Mouse (Mus musculus) liver, embryonic 14.5 days (tissue): ENCODE data around the gene Map2k1. TPM values are rescaled to one million over a fixed set of nuclear protein-coding genes. Genes with fewer than 3 reads are reported as not detected.
"Not testable (repeated sequence)": the region's sequence is repeated elsewhere in the genome, so short reads cannot be mapped to it uniquely, and the experiment has no call there.

Experiments used
- ATAC-seq: fragments of 200-750 bp; cut with Nextera tagmentation; 2 replicates; pipeline ENCODE4 v1.8.0; 2017; ENCODE audit warnings: moderate number of reproducible peaks, mild to moderate bottlenecking, moderate library complexity; ENCODE audit not compliant: insufficient read depth
- DNase-seq, 3 experiments: peaks; one replicate each; pipeline ENCODE4 v3.0.0-alpha.2; 2012 to 2013; ENCODE audit warnings: low read depth in 3 of 3, low spot score in 3 of 3
- H3K27ac ChIP-seq: fragments of 300-500 bp; sonication (generic); 2 replicates; pipeline ENCODE4 v1.5.1; 2014; ENCODE audit warnings: moderate library complexity, mild to moderate bottlenecking, control low read depth, inconsistent platforms
- H3K27me3 ChIP-seq: fragments of 300-500 bp; sonication (generic); 2 replicates; pipeline ENCODE4 v1.6.1; 2014; ENCODE audit warnings: mild to moderate bottlenecking, low read length, moderate library complexity; ENCODE audit not compliant: control insufficient read depth, insufficient read depth
- H3K36me3 ChIP-seq: fragments of 300-500 bp; sonication (generic); replicated peaks from 2 replicates; pipeline ENCODE4 v1.6.1; 2014; ENCODE audit warnings: low read depth; ENCODE audit not compliant: control insufficient read depth, insufficient read depth
- H3K4me1 ChIP-seq, 2 experiments: fragments of 200-500 bp in 1 of 2; fragments of 300-500 bp in 1 of 2; sonication (generic) in 1 of 2; replicated peaks; 2 replicates each; pipeline ENCODE4 v1.6.1; 2012 to 2014; ENCODE audit warnings: antibody characterized with exemption in 1 of 2, inconsistent platforms in 1 of 2, low read length in 1 of 2; ENCODE audit not compliant: control insufficient read depth in 2 of 2, insufficient read depth in 2 of 2
- H3K4me2 ChIP-seq: fragments of 300-500 bp; sonication (generic); 2 replicates; pipeline ENCODE4 v1.6.1; 2014; ENCODE audit warnings: low read depth, mild to moderate bottlenecking, control low read depth, moderate library complexity
- H3K4me3 ChIP-seq, 2 experiments: fragments of 200-500 bp in 1 of 2; fragments of 300-500 bp in 1 of 2; sonication (generic) in 1 of 2; 2 replicates each; pipeline ENCODE4 v1.5.1; 2012 to 2014; ENCODE audit warnings: low read depth in 2 of 2, low read length in 2 of 2, mild to moderate bottlenecking in 2 of 2, control low read depth in 1 of 2, inconsistent platforms in 1 of 2, moderate library complexity in 1 of 2; ENCODE audit not compliant: insufficient read depth in 1 of 2
- H3K9ac ChIP-seq: fragments of 300-500 bp; sonication (generic); replicated peaks from 2 replicates; pipeline ENCODE4 v1.6.1; 2014; ENCODE audit warnings: mild to moderate bottlenecking, control low read depth, moderate library complexity
- H3K9me3 ChIP-seq: fragments of 300-500 bp; sonication (generic); 2 replicates; pipeline ENCODE4 v1.6.1; 2016; ENCODE audit warnings: low read length, mixed read lengths; ENCODE audit not compliant: control insufficient read depth
- CTCF ChIP-seq: IDR thresholded peaks from 2 replicates; pipeline ENCODE4 v1.5.1; 2016; ENCODE audit warnings: antibody characterized with exemption, low read depth, control low read depth
- EP300 ChIP-seq: IDR thresholded peaks from 2 replicates; pipeline ENCODE4 v1.6.1; 2016; ENCODE audit warnings: antibody characterized with exemption, low read depth
- WGBS: fragments of 180-500 bp; shearing (Covaris S2); extraction: QIAGEN DNeasy Blood & Tissue Kit; methylation state at CpG from one replicate; pipeline ENCODE4 v1.1.7; 2014; ENCODE audit not compliant: insufficient replicate concordance; 5-methylcytosine and 5-hydroxymethylcytosine counted together
- microRNA-seq: library from miRNA; unstranded; fragments of <30 nt; microRNA quantifications from one replicate; pipeline ENCODE4, GENCODE M21; 2016
- polyA plus RNA-seq, 2 experiments: library from polyadenylated mRNA; depleted of rRNA in 1 of 2; stranded (reverse) in 1 of 2; unstranded in 1 of 2; fragments of >200 nt; fragmentation: Nextera tagmentation in 1 of 2; extraction: Ambion mirVana in 1 of 2; gene quantifications; 2 replicates each; pipeline versions ENCODE4 v1.2.1 to v1.2.3; 2012 to 2014

The Map2k1 gene
- polyA plus RNA-seq, 2 experiments: 13.5 to 25.7 TPM

DNA sequence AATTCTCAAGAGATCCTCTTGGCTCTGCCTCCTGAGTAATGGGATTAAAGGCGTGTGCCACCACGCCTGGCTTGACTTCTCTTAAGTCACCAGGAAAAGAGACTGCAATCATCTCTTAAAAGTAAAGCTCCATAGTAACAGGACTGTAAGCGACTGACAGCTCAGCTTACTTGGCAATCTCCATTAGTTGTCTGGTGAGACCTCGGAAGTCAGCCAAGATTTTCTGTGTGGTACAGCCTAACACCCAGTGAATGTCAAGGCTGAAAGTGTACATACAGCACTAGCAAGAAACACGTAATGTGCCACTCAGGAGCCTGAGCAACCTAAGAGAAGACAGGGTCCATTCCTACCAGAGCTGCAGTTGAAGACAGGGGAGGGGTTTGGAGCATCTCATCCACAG is 93.0 kb downstream of the Map2k1 start:
- no peak overlapping the region for H3K27ac ChIP-seq
- no peak for DNase-seq
- ATAC-seq: no peak

DNA sequence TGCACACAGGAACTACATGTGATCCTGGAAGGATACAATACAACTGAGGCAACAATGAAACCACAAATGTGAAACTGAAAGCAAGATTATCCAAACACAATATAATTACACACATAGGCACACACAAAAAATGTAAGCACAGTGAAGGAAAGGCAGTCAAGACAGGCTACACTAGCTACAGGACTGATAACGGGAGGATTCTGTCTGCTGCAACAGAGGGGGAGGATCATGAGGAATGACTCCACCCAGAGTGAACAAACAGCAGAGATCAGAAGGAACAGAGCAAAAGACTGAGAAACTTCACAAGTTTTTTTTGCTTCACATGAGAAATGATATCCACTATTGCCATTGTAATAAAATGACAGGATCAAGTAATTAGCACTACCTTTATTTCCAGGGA is 96.8 kb downstream of the Map2k1 start:
- H3K9ac ChIP-seq: no peak overlapping the region
- DNase-seq (peak in 1 of 3 experiments; percentile 20), ATAC-seq (no peak)
- TF ChIP-seq EP300 (no peak), CTCF (no peak)
- peaks cover 0 to 5% of the 10 kb centered on the region in 2 experiments; a peak in 3 of 4 replicates for H3K4me1 ChIP-seq
- H3K27ac ChIP-seq: no peak overlapping the region
- peaks cover 82% of the 10 kb centered on the region for H3K36me3 ChIP-seq
- H3K9me3 ChIP-seq: no peaks in the 10 kb centered on the region
- 7% methylated on average over 1 of the region's 1 CpGs for WGBS
- H3K27me3 ChIP-seq: no peaks in the 10 kb centered on the region
- H3K4me2 ChIP-seq: no peak overlapping the region
- no peak overlapping the region for H3K4me3 ChIP-seq

More for the DNA sequence above, 93.0 kb downstream of the Map2k1 start:
- Histone ChIP-seq H3K4me3 (no peak overlapping the region), H3K9me3 (no peaks in the 10 kb centered on the region), H3K9ac (no peak overlapping the region), H3K4me1 (peaks cover 0 to 5% of the 10 kb centered on the region in 2 experiments; a peak in 3 of 4 replicates), H3K27me3 (no peaks in the 10 kb centered on the region), H3K4me2 (no peak overlapping the region), H3K36me3 (peaks cover 79% of the 10 kb centered on the region)
- TF ChIP-seq EP300: no peak
- no peak for TF ChIP-seq CTCF
- WGBS: 86% methylated on average over 5 of the region's 5 CpGs

DNA sequence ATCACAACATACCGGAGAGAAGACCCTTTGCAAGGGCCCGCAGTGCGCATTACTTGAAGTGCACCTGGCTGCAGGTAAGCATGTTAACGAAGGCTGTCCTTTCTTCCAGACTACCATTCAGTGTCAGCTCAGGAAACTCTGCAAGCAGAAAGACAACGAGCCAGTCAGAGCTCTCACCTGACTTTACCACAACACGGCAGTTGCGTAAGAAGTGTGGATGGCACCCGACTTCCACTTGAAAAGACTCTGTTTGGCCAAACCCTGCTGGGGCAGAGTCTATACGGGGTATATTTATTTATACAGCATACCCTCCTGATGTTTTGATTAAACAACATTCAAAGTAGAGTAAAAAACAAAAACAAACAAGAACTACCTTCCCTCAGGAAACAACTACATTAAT is 113.6 kb downstream of the Map2k1 start:
- Histone ChIP-seq H3K9me3 (no peaks in the 10 kb centered on the region), H3K27me3 (no peaks in the 10 kb centered on the region), H3K9ac (no peak overlapping the region), H3K4me3 (no peak overlapping the region), H3K4me1 (no peaks in the 10 kb centered on the region), H3K4me2 (no peak overlapping the region), H3K27ac (no peak overlapping the region), H3K36me3 (peaks cover 53% of the 10 kb centered on the region)
- DNase-seq (no peak), ATAC-seq (no peak)
- WGBS: 74% methylated on average over 9 of the region's 9 CpGs
- TF ChIP-seq CTCF: no peak
- TF ChIP-seq EP300: no peak

DNA sequence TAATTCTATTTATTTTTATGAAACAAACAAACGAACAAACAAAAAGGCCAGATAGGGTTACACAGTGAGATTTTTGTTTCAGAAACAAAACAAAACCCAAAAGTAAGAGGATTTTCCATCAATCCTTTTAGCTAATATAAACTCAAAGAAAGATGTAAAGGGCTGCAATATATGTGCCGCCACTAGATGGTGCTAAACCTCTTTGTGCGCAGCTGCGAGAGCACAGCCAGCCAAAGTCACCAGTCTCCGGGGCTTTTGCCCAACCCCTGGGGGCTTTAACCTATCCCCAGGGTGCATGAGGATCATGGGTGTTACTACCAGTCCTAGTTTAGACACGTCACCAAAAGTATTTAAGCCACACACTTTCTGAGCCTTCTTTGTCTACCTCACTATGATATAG is 114.5 kb downstream of the Map2k1 start:
- ATAC-seq, H3K4me2 ChIP-seq, H3K27me3 ChIP-seq, H3K9me3 ChIP-seq, H3K27ac ChIP-seq, H3K4me1 ChIP-seq, H3K4me3 ChIP-seq, DNase-seq, H3K9ac ChIP-seq: not testable (repeated sequence)
- TF ChIP-seq CTCF: peak; percentile 79
- H3K36me3 ChIP-seq: peaks cover 49% of the 10 kb centered on the region
- WGBS: 12% methylated on average over 6 of the region's 6 CpGs

Small RNA genes lying within 50 kb of the gene (microRNA-seq; reads per million reads assigned to microRNA genes)
- not detected for gene Gm24106

Other genes with a start within 250 kb of the Map2k1 start
- gene Smad6, start 231.6 kb downstream of the Map2k1 start, polyA plus RNA-seq (2012; rRNA removed): 3.9 and 5.2 TPM in 2 replicates
- 1.8 and 2.1 TPM in 2 replicates for gene Smad6, start 231.6 kb downstream of the Map2k1 start, polyA plus RNA-seq (2014; fragmentation: Nextera tagmentation; extraction: Ambion mirVana)
- gene Lctl, start 136.5 kb downstream of the Map2k1 start, polyA plus RNA-seq (2012; rRNA removed): 0.02 TPM in 1 of 2 replicates, not detected in the other
- not detected in 2 replicates for gene Lctl, start 136.5 kb downstream of the Map2k1 start, polyA plus RNA-seq (2014; fragmentation: Nextera tagmentation; extraction: Ambion mirVana)
- 15.1 and 34.4 TPM in 2 replicates for gene Zwilch, start 80.5 kb downstream of the Map2k1 start, polyA plus RNA-seq (2012; rRNA removed)
- gene Zwilch, start 80.5 kb downstream of the Map2k1 start, polyA plus RNA-seq (2014; fragmentation: Nextera tagmentation; extraction: Ambion mirVana): 11.8 and 14.6 TPM in 2 replicates
- gene Rpl4, start 80.3 kb downstream of the Map2k1 start, polyA plus RNA-seq (2012; rRNA removed): 583 and 863 TPM in 2 replicates
- 840 and 926 TPM in 2 replicates for gene Rpl4, start 80.3 kb downstream of the Map2k1 start, polyA plus RNA-seq (2014; fragmentation: Nextera tagmentation; extraction: Ambion mirVana)
- gene Snapc5, start 74.4 kb downstream of the Map2k1 start, polyA plus RNA-seq (2012; rRNA removed): 4.2 and 11.5 TPM in 2 replicates
- 7.5 and 8.3 TPM in 2 replicates for gene Snapc5, start 74.4 kb downstream of the Map2k1 start, polyA plus RNA-seq (2014; fragmentation: Nextera tagmentation; extraction: Ambion mirVana)
- gene Uchl4, start 18.4 kb downstream of the Map2k1 start, polyA plus RNA-seq (2012; rRNA removed): 0.06 and 0.13 TPM in 2 replicates
- gene Uchl4, start 18.4 kb downstream of the Map2k1 start, polyA plus RNA-seq (2014; fragmentation: Nextera tagmentation; extraction: Ambion mirVana): 0.75 and 0.77 TPM in 2 replicates
- 74.2 and 121 TPM in 2 replicates for gene Tipin, start 27.9 kb upstream of the Map2k1 start, polyA plus RNA-seq (2012; rRNA removed)
- 241 and 245 TPM in 2 replicates for gene Tipin, start 27.9 kb upstream of the Map2k1 start, polyA plus RNA-seq (2014; fragmentation: Nextera tagmentation; extraction: Ambion mirVana)
- 3.4 and 4.9 TPM in 2 replicates for gene Dis3l, start 87.7 kb upstream of the Map2k1 start, polyA plus RNA-seq (2012; rRNA removed)
- 8.0 and 8.6 TPM in 2 replicates for gene Dis3l, start 87.7 kb upstream of the Map2k1 start, polyA plus RNA-seq (2014; fragmentation: Nextera tagmentation; extraction: Ambion mirVana)
- 0.18 and 0.24 TPM in 2 replicates for gene Megf11, start 132.0 kb upstream of the Map2k1 start, polyA plus RNA-seq (2012; rRNA removed)
- 0.11 and 0.28 TPM in 2 replicates for gene Megf11, start 132.0 kb upstream of the Map2k1 start, polyA plus RNA-seq (2014; fragmentation: Nextera tagmentation; extraction: Ambion mirVana)